Mouse (Mus musculus) midbrain, embryonic 16.5 days (tissue): ENCODE measurements around the gene Ncoa1. TPM values are rescaled to one million over a fixed set of nuclear protein-coding genes. Genes with fewer than 3 reads are reported as not detected.

Source experiments
- ATAC-seq: fragments of 200-750 bp; cut with Nextera tagmentation; 2 replicates; pipeline ENCODE4 v1.8.0; 2017; ENCODE audit warnings: moderate TSS enrichment
- H3K27ac ChIP-seq: fragments of 300-500 bp; sonication (generic); 2 replicates; pipeline ENCODE4 v1.5.1; 2014; ENCODE audit warnings: mild to moderate bottlenecking, low read length, mixed read lengths
- H3K27me3 ChIP-seq: fragments of 300-500 bp; sonication (generic); 2 replicates; pipeline ENCODE4 v1.6.1; 2014; ENCODE audit warnings: low read depth, low read length, mixed read lengths; ENCODE audit not compliant: control insufficient read depth, insufficient read depth
- H3K36me3 ChIP-seq: fragments of 300-500 bp; sonication (generic); 2 replicates; pipeline ENCODE4 v1.6.1; 2014; ENCODE audit warnings: mild to moderate bottlenecking, low read length, moderate library complexity, mixed read lengths; ENCODE audit not compliant: control insufficient read depth, insufficient read depth
- H3K4me1 ChIP-seq: fragments of 300-500 bp; sonication (generic); 2 replicates; pipeline ENCODE4 v1.6.1; 2014; ENCODE audit warnings: mild to moderate bottlenecking, low read length, mixed read lengths; ENCODE audit not compliant: control insufficient read depth, insufficient read depth
- H3K4me2 ChIP-seq: fragments of 300-500 bp; sonication (generic); 2 replicates; pipeline ENCODE4 v1.6.1; 2014; ENCODE audit warnings: mild to moderate bottlenecking, low read length, mixed read lengths
- H3K4me3 ChIP-seq: fragments of 300-500 bp; sonication (generic); 2 replicates; pipeline ENCODE4 v1.5.1; 2014; ENCODE audit warnings: low read depth, mild to moderate bottlenecking, low read length, moderate library complexity, mixed read lengths
- H3K9ac ChIP-seq: fragments of 300-500 bp; sonication (generic); 2 replicates; pipeline ENCODE4 v1.6.1; 2014; ENCODE audit warnings: low read depth, low read length, mixed read lengths
- H3K9me3 ChIP-seq: fragments of 300-500 bp; sonication (generic); replicated peaks from 2 replicates; pipeline ENCODE4 v1.6.1; 2014; ENCODE audit warnings: mild to moderate bottlenecking, low read length, mixed read lengths; ENCODE audit not compliant: control insufficient read depth, poor library complexity, severe bottlenecking
- WGBS: fragments of 180-500 bp; shearing (Covaris S2); extraction: QIAGEN DNeasy Blood & Tissue Kit; methylation state at CpG from one replicate; pipeline ENCODE4 v1.1.7; 2014; 5-methylcytosine and 5-hydroxymethylcytosine counted together
- polyA plus RNA-seq: library from polyadenylated mRNA; unstranded; fragments of >200 nt; fragmentation: Nextera tagmentation; extraction: Ambion mirVana; gene quantifications from 2 replicates; pipeline ENCODE4 v1.2.1, GENCODE M21; 2015

Gene Ncoa1
- polyA plus RNA-seq, 1 experiment from 2014 or later = 10.9 TPM

DNA sequence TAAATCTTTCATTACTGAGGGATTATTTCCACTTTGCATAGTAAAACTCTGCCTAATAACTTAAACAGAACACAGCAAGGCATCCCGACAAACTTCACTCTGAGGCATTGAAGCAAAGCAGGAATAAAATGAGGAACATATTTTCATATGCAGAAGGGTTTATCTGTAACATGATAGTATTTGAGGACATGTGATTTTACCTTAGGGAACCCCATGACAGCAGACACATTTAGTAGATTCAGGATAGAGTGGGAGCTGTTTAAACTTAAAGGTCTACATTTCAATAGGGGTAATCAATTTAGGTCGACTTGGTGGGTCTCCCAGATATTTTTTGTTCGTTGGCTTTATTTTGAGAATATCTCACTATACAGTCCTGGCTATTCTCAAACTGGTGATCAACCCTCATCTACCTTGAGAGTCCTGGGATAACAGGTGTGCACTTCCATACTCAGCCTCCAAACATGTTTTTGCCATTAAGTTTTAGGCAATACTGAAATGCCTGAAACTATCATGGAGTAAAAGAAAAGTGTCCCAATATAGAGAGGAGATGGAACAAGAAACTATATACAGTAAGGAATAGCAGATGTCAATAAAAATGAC lies 136.6 kb downstream of the Ncoa1 start:
- 87% methylated on average over 3 of the region's 3 CpGs for WGBS
- H3K9me3 ChIP-seq = no peaks in the 10 kb centered on the region
- H3K27ac ChIP-seq = no peak overlapping the region
- 0 out of 2 replicates have a peak, but pooled peaks cover 3% of the 10 kb centered on the region for H3K4me1 ChIP-seq
- no peak for ATAC-seq
- no peaks in the 10 kb centered on the region for H3K27me3 ChIP-seq
- H3K4me3 ChIP-seq = no peak overlapping the region
- H3K9ac ChIP-seq = no peak overlapping the region
- H3K4me2 ChIP-seq = no peak overlapping the region
- no peaks in the 10 kb centered on the region for H3K36me3 ChIP-seq

DNA sequence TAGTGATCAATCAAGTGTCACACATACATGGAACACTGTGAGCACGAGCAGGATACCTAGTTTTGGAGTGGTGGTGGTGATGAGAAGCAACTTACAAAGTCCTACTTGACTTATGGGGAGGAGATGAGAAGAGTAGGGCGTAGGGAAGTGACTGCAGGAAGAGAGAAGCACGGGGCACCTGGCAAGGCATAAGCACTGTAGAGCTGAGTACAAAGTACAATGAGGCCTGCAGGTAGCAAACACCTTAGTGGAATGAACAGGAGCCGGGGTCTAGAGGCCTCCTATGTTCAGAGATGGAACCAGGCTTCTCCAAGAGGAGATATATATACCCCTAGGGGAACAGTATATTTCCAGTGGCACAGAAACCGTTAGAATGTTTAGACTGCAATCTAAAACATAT lies 153.4 kb downstream of the Ncoa1 start:
- Histone ChIP-seq H3K4me1 (no peaks in the 10 kb centered on the region), H3K36me3 (peaks cover 2% of the 10 kb centered on the region; the same call in 1 of the 2 replicates), H3K9ac (no peak overlapping the region), H3K27me3 (no peaks in the 10 kb centered on the region), H3K9me3 (no peaks in the 10 kb centered on the region), H3K4me3 (no peak overlapping the region), H3K27ac (no peak overlapping the region), H3K4me2 (no peak overlapping the region)
- no peak for ATAC-seq
- 86% methylated on average over 5 of the region's 5 CpGs for WGBS

DNA sequence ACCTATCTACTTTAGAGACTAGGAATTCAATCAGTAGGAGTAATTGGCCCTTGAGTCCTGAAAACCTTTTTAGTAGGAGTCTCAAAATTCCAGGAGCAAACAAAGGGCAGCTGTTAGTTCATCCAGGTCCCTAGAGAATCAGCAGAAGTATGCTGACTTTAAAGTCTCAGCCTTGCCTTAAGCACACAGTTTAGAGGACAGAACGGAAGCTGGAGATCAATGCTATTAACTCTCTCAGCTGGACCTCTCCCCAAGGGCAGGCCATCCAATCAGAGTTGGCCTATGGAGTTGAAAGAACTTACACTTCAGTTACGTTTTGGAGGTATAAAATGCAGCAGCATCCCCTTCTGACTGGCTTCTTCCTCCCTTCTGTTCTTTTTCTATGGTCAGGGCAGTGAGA lies 154.8 kb downstream of the Ncoa1 start:
- ATAC-seq = no peak
- Histone ChIP-seq H3K4me1 (no peaks in the 10 kb centered on the region), H3K27ac (no peak overlapping the region), H3K4me3 (no peak overlapping the region), H3K9me3 (no peaks in the 10 kb centered on the region), H3K36me3 (peaks cover 2% of the 10 kb centered on the region; the same call in 1 of the 2 replicates), H3K27me3 (no peaks in the 10 kb centered on the region), H3K4me2 (no peak overlapping the region), H3K9ac (no peak overlapping the region)
- 24% methylated on average over 2 of the region's 2 CpGs for WGBS

DNA sequence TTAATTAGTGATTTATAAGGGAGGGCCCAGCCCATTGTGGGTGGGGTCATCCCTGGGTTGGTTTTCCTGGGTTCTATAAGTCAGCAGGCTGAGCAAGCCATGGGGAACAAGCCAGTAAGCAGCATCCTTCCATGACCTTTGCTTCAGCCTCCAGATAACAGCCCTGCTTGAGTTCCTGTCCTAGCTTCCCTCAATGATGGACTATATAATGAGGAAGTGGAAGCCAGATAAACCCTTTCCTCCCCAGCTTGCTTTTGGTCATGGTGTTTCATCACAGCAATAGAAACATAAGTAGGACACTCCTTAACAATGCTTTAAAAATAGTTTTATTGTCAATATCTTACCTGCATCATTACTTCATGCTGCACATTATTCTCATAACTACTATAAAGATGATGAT lies 163.2 kb downstream of the Ncoa1 start:
- H3K27ac ChIP-seq = no peak overlapping the region
- H3K4me3 ChIP-seq = no peak overlapping the region
- H3K4me2 ChIP-seq = no peak overlapping the region
- no peaks in the 10 kb centered on the region for H3K4me1 ChIP-seq
- no peak for ATAC-seq
- H3K27me3 ChIP-seq = no peaks in the 10 kb centered on the region
- peaks cover 2% of the 10 kb centered on the region; the same call in 1 of the 2 replicates for H3K36me3 ChIP-seq
- H3K9ac ChIP-seq = no peak overlapping the region
- H3K9me3 ChIP-seq = no peaks in the 10 kb centered on the region

DNA sequence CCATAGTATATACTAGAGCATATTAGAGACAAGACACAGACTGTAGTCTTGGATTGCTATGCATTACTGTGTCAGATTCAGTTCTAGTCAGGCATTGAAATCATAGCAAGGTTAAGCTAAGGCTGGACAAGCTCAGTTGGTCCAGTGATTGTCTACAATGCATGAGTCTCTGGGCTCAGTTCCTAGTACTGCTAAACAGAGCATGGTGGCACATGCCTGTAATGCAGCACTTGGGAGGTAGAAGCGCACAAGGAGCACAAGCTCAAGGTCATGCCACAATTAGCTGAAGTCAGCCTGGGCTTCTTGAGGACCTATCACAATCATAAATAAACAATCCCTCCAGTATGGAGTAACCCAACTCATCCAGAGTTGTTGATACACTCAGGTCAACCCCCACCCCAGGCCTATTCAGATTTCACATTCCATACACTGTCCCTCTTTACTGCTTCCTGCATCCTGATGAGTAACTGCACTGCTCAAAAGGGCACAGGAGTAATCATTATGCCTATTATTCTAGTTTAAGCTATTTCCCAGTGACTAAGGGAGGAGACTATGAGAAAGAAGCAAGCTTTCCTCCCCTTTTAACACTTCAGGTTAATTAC lies 170.2 kb downstream of the Ncoa1 start:
- peaks cover 2% of the 10 kb centered on the region; the same call in 1 of the 2 replicates for H3K36me3 ChIP-seq
- H3K4me3 ChIP-seq = no peak overlapping the region
- 81% methylated on average over 1 of the region's 1 CpGs for WGBS
- H3K4me1 ChIP-seq = no peaks in the 10 kb centered on the region
- no peak for ATAC-seq
- no peak overlapping the region for H3K4me2 ChIP-seq
- no peaks in the 10 kb centered on the region for H3K27me3 ChIP-seq
- no peaks in the 10 kb centered on the region for H3K9me3 ChIP-seq
- H3K27ac ChIP-seq = no peak overlapping the region
- no peak overlapping the region for H3K9ac ChIP-seq

DNA sequence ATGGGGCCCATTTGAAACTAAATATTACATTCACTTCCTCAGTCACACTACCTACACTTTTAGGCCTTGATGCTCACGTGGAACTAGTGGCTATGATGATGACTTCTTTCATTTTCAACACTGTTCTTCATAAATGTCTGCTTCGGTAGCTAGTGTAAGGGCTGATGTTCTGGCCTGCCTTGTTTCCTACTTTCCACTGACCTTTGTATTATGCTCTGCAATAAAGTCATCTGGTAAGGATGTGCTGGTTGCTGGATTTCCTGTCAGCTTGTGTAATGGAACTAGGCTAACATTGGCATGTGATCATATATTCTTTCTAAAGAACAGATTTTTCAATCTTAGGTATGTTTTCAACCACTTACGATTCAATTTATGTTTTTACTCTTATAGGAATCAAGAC lies 177.7 kb downstream of the Ncoa1 start:
- peaks cover 6% of the 10 kb centered on the region; the same call in 1 of the 2 replicates for H3K36me3 ChIP-seq
- H3K27ac ChIP-seq = no peak overlapping the region
- H3K9ac ChIP-seq = no peak overlapping the region
- no peaks in the 10 kb centered on the region for H3K4me1 ChIP-seq
- H3K4me3 ChIP-seq = no peak overlapping the region
- no peak overlapping the region for H3K4me2 ChIP-seq
- 86% methylated on average over 3 of the region's 3 CpGs for WGBS
- no peak for ATAC-seq
- H3K27me3 ChIP-seq = no peaks in the 10 kb centered on the region
- no peaks in the 10 kb centered on the region for H3K9me3 ChIP-seq

DNA sequence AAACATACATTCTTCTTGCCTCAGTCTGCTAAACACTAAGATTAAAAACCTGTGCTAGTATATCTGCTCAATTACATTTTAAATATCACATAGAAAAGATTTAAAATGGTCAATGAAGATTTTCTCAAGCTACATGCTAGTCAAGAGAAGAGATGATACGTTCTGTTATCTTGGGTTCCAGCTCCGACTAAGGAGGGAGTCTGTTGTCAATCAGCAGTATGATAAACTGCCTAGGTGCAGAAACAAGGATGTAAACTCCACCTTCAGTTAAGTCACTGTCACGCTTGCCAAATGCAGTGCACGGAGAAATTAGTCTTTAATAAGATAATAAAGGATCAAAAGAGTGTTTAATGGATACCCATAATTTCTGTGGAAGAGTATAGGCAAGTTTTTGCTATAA lies 178.4 kb downstream of the Ncoa1 start:
- Histone ChIP-seq H3K4me3 (no peak overlapping the region), H3K4me1 (no peaks in the 10 kb centered on the region), H3K27me3 (no peaks in the 10 kb centered on the region), H3K4me2 (no peak overlapping the region), H3K27ac (no peak overlapping the region), H3K9me3 (no peaks in the 10 kb centered on the region), H3K36me3 (peaks cover 6% of the 10 kb centered on the region; the same call in 1 of the 2 replicates), H3K9ac (no peak overlapping the region)
- ATAC-seq = no peak
- 83% methylated on average over 4 of the region's 4 CpGs for WGBS

DNA sequence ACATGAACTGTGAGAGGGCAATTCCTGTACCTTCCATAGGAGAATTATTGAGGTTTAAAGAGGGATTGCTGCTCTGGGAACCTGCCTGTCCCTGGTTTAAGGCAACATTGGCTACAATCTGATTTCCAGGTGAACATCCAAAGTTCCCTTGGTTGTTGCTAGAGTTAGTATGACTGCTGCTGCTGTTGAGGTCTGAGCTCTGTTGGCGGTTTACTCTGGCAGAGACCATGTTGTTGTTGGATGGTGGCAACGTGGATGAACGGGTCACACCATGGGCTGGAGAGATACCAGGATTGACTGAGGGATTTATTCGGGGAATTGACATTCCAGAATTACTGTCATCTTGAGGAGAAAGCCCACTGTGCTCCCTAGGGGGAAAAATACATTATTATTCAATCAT lies 181.1 kb downstream of the Ncoa1 start:
- 90% methylated on average over 4 of the region's 4 CpGs for WGBS
- Histone ChIP-seq H3K4me2 (no peak overlapping the region), H3K4me3 (no peak overlapping the region), H3K27ac (no peak overlapping the region), H3K4me1 (no peaks in the 10 kb centered on the region), H3K9ac (no peak overlapping the region), H3K36me3 (peaks cover 6% of the 10 kb centered on the region; the same call in 1 of the 2 replicates), H3K27me3 (no peaks in the 10 kb centered on the region), H3K9me3 (no peaks in the 10 kb centered on the region)
- no peak for ATAC-seq

DNA sequence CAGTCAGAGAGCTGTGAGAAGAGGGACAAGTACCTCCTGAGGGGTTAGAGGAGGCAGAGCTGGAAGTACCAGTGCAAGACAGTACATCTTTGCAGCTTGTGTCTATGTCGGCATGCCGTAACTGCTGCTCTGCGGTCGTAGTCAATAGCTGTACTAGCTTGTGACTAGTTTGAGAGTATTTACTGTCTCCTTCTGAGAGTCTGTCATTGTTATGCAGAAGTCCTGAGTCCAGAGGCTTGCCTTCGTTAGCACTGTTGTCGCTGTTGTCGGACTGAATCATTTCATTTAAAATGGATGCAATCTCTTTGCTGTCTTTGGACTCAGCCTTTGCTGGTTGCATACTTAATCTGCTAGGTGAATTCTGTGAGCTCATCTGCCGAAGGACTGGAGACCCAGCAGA lies 181.7 kb downstream of the Ncoa1 start:
- no peaks in the 10 kb centered on the region for H3K9me3 ChIP-seq
- H3K4me1 ChIP-seq = no peaks in the 10 kb centered on the region
- no peak overlapping the region for H3K27ac ChIP-seq
- H3K9ac ChIP-seq = no peak overlapping the region
- no peak for ATAC-seq
- no peaks in the 10 kb centered on the region for H3K27me3 ChIP-seq
- WGBS = 79% methylated on average over 8 of the region's 8 CpGs
- peaks cover 8% of the 10 kb centered on the region; the same call in 1 of the 2 replicates for H3K36me3 ChIP-seq
- no peak overlapping the region for H3K4me2 ChIP-seq
- H3K4me3 ChIP-seq = no peak overlapping the region
